Mouse (Mus musculus) forebrain, embryonic 15.5 days (tissue): ENCODE results near the gene Ptk6. TPM values are rescaled to one million over a fixed set of nuclear protein-coding genes. Genes with fewer than 3 reads are reported as not detected.

Source experiments
- ATAC-seq: fragments of 200-750 bp; cut with Nextera tagmentation; replicated peaks from 2 replicates; pipeline ENCODE4 v1.8.0; 2017; ENCODE audit warnings: mild to moderate bottlenecking, moderate TSS enrichment, moderate library complexity
- H3K27ac ChIP-seq: fragments of 300-500 bp; sonication (generic); replicated peaks from 2 replicates; pipeline ENCODE4 v1.5.1; 2015; ENCODE audit warnings: mild to moderate bottlenecking, inconsistent platforms
- H3K27me3 ChIP-seq: fragments of 300-500 bp; sonication (generic); 2 replicates; pipeline ENCODE4 v1.6.1; 2015; ENCODE audit warnings: inconsistent platforms
- H3K36me3 ChIP-seq: fragments of 300-500 bp; sonication (generic); 2 replicates; pipeline ENCODE4 v1.6.1; 2015; ENCODE audit warnings: mild to moderate bottlenecking, inconsistent platforms
- H3K4me1 ChIP-seq: fragments of 300-500 bp; sonication (generic); 2 replicates; pipeline ENCODE4 v1.6.1; 2015; ENCODE audit warnings: inconsistent platforms
- H3K4me2 ChIP-seq: fragments of 300-500 bp; sonication (generic); replicated peaks from 2 replicates; pipeline ENCODE4 v1.6.1; 2015; ENCODE audit warnings: mild to moderate bottlenecking, inconsistent platforms
- H3K4me3 ChIP-seq: fragments of 300-500 bp; sonication (generic); 2 replicates; pipeline ENCODE4 v1.5.1; 2015; ENCODE audit warnings: mild to moderate bottlenecking, inconsistent platforms
- H3K9ac ChIP-seq: fragments of 300-500 bp; sonication (generic); replicated peaks from 2 replicates; pipeline ENCODE4 v1.6.1; 2015; ENCODE audit warnings: mild to moderate bottlenecking, inconsistent platforms
- H3K9me3 ChIP-seq: fragments of 300-500 bp; sonication (generic); 2 replicates; pipeline ENCODE4 v1.6.1; 2016; ENCODE audit warnings: inconsistent platforms
- WGBS: fragments of 180-500 bp; shearing (Covaris S2); methylation state at CpG from one replicate; pipeline ENCODE4 v1.1.7; 2015; ENCODE audit warnings: mixed read lengths; 5-methylcytosine and 5-hydroxymethylcytosine counted together
- polyA plus RNA-seq: library from polyadenylated mRNA; unstranded; fragments of >200 nt; fragmentation: Nextera tagmentation; extraction: Ambion mirVana; gene quantifications from 2 replicates; pipeline ENCODE4 v1.2.1, GENCODE M21; 2015

The Ptk6 gene
- polyA plus RNA-seq, 1 experiment from 2014 or later, result not detected

DNA sequence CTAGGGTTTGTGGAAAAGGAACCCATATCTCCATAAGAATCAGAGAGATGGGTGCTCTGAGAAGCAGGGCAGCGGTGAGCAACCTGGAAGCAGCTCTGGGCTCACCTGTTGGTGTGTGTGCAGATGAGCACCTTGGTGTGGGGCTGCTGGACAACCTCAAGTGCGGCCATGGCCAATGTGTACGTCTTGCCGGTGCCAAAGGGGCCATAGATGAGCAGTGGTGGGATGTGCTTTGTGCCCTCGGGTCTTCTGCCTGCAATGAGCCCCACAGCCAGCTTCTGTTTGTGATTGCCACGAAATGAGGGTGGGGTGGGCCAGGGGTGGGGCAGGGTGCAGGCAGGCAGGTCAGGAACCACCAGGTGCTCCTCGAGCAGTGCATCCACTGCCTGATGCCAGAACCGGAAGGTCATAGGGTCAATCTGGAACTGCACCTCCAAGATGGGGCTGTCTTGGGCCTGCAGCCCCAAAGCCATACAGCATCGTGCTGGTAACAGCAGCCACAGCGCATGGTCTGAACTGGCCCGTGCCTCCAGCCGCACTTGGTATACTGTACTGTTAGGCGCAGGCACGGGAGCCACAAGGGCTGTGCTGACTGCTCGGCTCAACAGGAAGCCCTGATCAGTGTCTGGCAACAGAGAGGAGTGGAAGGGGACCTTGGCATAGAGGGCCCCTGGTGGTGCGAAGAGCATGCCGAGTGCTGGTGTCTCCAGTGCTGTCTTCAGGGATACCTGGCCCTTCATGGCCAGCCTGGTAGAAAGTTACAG, 34.8 kb upstream of the Ptk6 start:
- Histone ChIP-seq H3K4me2 (no peak overlapping the region), H3K27me3 (no peaks in the 10 kb centered on the region), H3K9me3 (no peaks in the 10 kb centered on the region), H3K4me1 (0 out of 2 replicates have a peak, but pooled peaks cover 2% of the 10 kb centered on the region), H3K9ac (no peak overlapping the region), H3K4me3 (no peak overlapping the region), H3K36me3 (no peaks in the 10 kb centered on the region), H3K27ac (no peak overlapping the region)
- 91% methylated on average over 17 of the region's 17 CpGs for WGBS
- no peak for ATAC-seq

DNA sequence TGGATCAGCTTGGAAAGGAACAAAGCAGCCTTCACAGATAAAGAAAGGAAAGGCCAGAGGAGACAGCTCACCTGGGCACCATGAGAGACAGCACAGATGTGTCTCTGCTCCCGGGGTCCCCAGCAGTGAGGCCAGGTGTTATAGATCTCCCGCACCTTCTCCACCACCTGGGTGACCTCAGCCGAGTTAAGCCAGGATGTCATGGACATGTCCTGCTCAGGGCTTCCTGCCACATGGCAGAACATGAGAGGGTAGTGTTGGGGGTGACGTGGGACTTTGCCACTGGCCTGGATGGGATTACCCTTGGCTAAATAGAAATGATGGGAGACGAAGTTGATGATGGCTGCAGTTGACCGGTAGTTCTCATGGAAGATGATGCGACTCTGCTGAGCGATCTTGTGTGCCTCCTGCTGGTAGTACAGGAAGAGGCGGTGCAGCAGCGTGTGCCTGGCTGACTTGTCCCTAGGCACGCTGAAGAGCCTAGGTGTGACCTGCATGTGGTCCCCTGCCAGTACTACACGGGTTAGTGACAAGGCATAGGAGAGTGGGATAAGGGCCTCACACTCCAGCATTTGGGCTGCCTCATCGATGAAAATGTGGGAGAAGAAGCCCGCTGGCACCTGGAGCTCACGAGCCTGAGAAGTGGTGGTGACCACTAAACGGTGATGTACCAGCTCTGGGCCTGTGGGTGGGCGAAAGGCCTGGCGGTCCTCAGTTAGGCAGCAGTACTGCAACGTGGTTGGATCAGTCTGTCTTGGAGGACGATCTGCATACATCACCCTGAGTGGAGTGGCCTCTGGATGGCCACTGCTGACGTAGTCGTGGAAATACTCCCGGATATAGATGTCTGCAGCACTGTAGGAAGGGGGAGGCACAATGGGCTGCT, 33.3 kb upstream of the Ptk6 start:
- no peak for ATAC-seq

DNA sequence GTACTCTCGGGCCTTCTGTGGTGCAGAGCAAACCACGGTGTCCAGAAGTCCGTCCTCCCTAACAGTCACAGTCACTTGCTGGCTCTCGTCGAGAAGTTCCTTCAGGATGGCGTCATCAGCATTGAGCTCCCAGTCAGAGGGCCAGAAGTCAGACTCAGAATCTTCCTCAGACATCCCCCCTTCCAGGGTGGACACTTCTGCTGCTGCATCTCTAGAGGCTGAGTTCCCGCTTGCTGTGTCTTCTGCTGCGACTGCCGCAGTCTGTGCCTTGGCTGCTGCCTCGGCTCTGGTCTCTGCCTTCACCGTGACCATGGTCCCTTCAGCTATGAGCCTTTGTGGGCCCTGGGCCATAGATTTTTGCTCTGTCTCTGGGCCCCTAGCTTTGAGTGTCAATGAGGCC, 32.1 kb upstream of the Ptk6 start:
- Histone ChIP-seq H3K9me3 (no peaks in the 10 kb centered on the region), H3K36me3 (no peaks in the 10 kb centered on the region), H3K4me2 (no peak overlapping the region), H3K27me3 (no peaks in the 10 kb centered on the region), H3K9ac (no peak overlapping the region), H3K27ac (no peak overlapping the region), H3K4me3 (no peak overlapping the region), H3K4me1 (no peaks in the 10 kb centered on the region)
- no peak for ATAC-seq
- WGBS, result 91% methylated on average over 11 of the region's 11 CpGs

More for the DNA sequence above, 33.3 kb upstream of the Ptk6 start:
- no peaks in the 10 kb centered on the region for H3K36me3 ChIP-seq
- no peaks in the 10 kb centered on the region for H3K9me3 ChIP-seq
- no peak overlapping the region for H3K9ac ChIP-seq
- no peaks in the 10 kb centered on the region for H3K4me1 ChIP-seq
- H3K27me3 ChIP-seq, result no peaks in the 10 kb centered on the region
- H3K27ac ChIP-seq, result no peak overlapping the region
- WGBS, result 88% methylated on average over 23 of the region's 23 CpGs
- no peak overlapping the region for H3K4me3 ChIP-seq
- H3K4me2 ChIP-seq, result no peak overlapping the region

DNA sequence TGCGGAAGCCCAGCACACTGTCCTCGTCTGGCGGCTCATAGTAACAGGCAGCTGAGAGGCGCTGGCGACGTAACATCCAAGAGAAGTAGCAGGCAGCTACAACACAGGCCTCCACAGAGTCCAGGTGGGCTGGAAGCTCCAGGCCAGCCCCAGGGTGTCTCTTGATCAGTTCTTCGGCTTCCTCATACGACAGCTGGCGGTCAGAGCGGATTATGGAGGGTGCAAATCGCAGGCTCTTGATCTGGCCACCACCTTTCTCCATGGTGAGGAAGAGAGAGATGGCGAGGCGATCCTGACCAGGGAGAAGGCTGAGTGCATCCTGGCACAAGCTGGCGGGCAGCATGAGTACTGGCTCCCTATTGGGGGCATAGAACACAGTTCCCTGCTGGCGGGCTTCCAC, 30.9 kb upstream of the Ptk6 start:
- Histone ChIP-seq H3K27ac (no peak overlapping the region), H3K27me3 (no peaks in the 10 kb centered on the region), H3K4me1 (no peaks in the 10 kb centered on the region), H3K9me3 (no peaks in the 10 kb centered on the region), H3K36me3 (no peaks in the 10 kb centered on the region), H3K4me2 (no peak overlapping the region), H3K4me3 (no peak overlapping the region), H3K9ac (no peak overlapping the region)
- WGBS, result 90% methylated on average over 15 of the region's 15 CpGs
- ATAC-seq, result no peak

DNA sequence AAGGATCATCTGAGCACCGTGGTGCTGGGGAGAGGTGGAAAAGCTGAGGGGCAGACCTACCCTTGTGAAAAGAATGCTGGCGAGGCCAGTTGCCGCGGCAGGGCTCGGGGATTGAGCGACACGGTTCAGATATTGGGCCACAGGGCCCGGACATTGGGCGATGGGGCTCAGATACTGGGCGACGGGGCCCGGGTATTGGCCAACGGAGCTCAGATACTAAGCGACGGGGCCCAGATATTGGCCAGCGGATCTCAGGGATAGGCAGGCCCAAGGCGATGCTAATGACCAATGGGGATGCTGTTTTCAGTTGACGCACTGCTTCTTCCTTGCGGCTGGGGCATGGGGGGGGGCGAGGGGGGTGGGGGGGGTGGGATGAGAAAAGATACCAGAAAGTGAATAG, 28.6 kb upstream of the Ptk6 start:
- Histone ChIP-seq H3K36me3 (no peaks in the 10 kb centered on the region), H3K9me3 (no peaks in the 10 kb centered on the region), H3K4me3 (no peak overlapping the region), H3K27me3 (no peaks in the 10 kb centered on the region), H3K27ac (no peak overlapping the region), H3K9ac (no peak overlapping the region), H3K4me1 (no peaks in the 10 kb centered on the region), H3K4me2 (no peak overlapping the region)
- WGBS, result 76% methylated on average over 20 of the region's 20 CpGs
- 0 out of 2 replicates have a peak, but pooled peaks have one; percentile 38 for ATAC-seq

DNA sequence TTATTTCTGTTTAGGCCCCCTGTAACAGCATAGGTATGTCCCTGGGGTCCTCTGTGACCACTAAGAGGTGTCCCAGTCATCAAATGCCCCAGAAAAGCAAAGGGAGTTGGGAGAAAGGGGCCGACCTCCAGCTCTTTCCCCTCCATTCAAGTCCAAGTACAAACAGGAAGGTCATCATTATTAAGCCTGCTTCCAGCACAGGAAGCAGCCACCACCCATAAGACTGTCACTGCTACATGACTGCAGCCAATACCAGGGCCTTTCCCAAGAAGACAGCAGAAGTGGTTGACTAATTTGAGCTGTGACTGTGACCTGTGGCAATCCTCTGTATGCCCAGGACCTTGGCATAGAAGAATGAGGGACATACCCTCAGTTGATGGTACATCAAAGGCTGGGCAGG, 25.7 kb upstream of the Ptk6 start:
- ATAC-seq, result no peak
- Histone ChIP-seq H3K4me3 (no peak overlapping the region), H3K4me2 (no peak overlapping the region), H3K4me1 (no peaks in the 10 kb centered on the region), H3K27ac (no peak overlapping the region), H3K9me3 (no peaks in the 10 kb centered on the region), H3K9ac (no peak overlapping the region), H3K27me3 (no peaks in the 10 kb centered on the region), H3K36me3 (no peaks in the 10 kb centered on the region)
- 83% methylated on average over 1 of the region's 1 CpGs for WGBS

DNA sequence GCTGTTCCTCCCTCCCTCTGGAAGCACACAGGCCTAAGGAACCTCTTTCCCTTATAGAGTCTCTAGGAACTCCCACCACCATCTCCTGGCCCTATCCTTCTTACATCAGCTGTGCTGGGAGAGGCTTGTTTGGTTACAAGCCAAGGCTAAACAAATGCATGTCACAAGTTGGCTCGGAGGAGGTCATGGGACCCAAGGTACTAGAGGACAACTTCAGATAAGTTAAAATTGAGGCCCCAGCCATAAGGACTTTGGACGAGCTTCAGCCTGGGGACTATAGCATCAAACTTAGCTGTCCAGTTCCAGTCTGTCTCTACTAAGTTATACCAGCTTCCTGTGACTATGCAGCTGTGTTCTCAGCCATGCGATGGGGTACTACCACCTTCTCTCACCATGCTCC, 24.5 kb upstream of the Ptk6 start:
- Histone ChIP-seq H3K27me3 (no peaks in the 10 kb centered on the region), H3K27ac (no peak overlapping the region), H3K4me2 (no peak overlapping the region), H3K4me3 (no peak overlapping the region), H3K9me3 (no peaks in the 10 kb centered on the region), H3K9ac (no peak overlapping the region), H3K36me3 (no peaks in the 10 kb centered on the region), H3K4me1 (no peaks in the 10 kb centered on the region)
- no peak for ATAC-seq
- 82% methylated on average over 3 of the region's 3 CpGs for WGBS

DNA sequence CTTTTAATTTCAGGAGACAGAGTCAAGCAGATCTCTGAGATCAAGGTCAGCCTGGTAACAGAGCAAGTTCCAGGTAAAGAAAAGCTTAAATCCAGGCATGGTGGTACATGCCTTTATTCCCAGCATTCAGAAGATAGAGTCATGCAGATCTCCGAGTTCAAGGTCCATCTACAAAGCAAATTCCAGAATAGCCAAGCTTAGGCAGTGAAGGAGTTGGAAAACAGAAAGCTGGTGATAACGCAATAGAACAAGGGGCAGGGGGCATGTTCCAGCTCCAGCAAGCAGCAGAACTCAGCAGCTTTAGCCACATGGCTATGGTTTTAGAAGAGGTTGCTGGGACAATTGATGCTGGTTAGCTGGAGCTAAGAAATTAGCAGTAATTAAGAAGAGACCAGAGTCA, 22.4 kb upstream of the Ptk6 start:
- peaks cover 2% of the 10 kb centered on the region for H3K4me1 ChIP-seq
- H3K4me2 ChIP-seq, result no peak overlapping the region
- 90% methylated on average over 2 of the region's 2 CpGs for WGBS
- H3K27me3 ChIP-seq, result no peaks in the 10 kb centered on the region
- ATAC-seq, result no peak
- no peaks in the 10 kb centered on the region for H3K36me3 ChIP-seq
- H3K4me3 ChIP-seq, result no peak overlapping the region
- H3K27ac ChIP-seq, result no peak overlapping the region
- H3K9ac ChIP-seq, result no peak overlapping the region
- H3K9me3 ChIP-seq, result no peaks in the 10 kb centered on the region

DNA sequence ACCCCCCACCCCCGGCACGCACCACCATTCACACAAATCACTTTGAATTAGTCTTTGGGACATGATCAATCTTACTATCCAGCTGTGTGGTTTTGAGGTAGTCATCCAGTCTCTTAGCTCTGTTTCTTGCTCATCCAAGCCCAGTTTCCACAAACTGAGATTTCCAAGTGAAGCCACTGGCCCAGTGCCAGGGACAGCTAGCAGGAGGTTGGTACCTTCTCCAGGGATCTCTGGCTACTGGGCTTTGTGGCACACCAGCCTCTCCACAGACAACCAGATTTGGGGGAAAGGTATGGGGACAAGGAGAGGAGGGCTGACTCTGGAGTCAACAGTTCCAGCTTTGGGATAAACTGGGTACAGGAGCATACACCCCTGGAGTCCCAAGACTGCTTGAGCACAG, 17.8 kb upstream of the Ptk6 start:
- Histone ChIP-seq H3K4me3 (no peak overlapping the region), H3K36me3 (no peaks in the 10 kb centered on the region), H3K4me2 (peak overlapping the region; percentile 48; the same call in 1 of the 2 replicates), H3K27me3 (no peaks in the 10 kb centered on the region), H3K4me1 (peaks cover 10% of the 10 kb centered on the region), H3K9me3 (no peaks in the 10 kb centered on the region), H3K9ac (no peak overlapping the region), H3K27ac (no peak overlapping the region)
- ATAC-seq, result no peak
- 46% methylated on average over 2 of the region's 2 CpGs for WGBS

DNA sequence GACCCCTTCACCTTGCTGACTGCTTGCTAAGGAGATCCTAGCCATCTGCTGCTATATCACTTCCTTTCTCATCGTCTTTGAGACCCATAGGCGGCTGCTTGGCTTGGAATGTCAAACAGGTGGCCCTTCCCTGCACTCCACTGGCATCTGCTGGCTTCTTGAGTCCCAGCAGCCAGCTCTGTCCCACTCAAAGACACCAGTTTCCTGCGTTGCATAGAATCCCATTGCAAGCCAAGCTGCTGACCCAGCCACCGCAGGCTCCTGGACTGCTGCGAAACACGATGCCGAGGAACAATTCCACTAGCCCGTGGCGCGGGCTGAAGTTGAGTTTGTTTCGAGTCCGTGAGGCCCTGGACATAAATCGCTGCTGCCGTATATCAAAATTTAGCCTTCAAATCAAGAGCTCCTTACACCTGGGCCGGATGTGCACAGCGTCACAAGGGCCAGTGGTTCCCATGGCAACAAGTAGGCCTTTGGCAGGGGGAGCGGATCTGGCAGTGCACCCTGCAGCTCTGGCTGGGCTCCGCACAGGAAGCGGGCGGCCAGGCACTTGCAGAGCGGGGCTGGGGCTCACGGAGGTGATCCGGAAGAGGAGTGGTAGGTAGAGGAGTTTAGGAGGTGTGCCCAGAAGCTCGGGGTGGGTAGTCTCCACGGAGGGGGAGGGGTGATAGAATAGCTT, 17.1 kb upstream of the Ptk6 start, which contains the start of gene Fndc11:
Fndc11 (plus strand) TSS at position 476 of the 679 bp plus-strand sequence.
- Histone ChIP-seq H3K4me2 (peak within 1 kb of the TSS; percentile 48), H3K9ac (no peak within 1 kb of the TSS; the same call in 1 of the 2 replicates), H3K27me3 (peaks cover 4% of the 10 kb centered on the region; the same call in 1 of the 2 replicates), H3K4me1 (peaks cover 10% of the 10 kb centered on the region), H3K4me3 (peak within 1 kb of the TSS; percentile 27), H3K9me3 (no peaks in the 10 kb centered on the region), H3K36me3 (no peaks in the 10 kb centered on the region), H3K27ac (peak within 1 kb of the TSS; percentile 43; the same call in 1 of the 2 replicates)
- 4% methylated on average over 25 of the region's 25 CpGs for WGBS
- ATAC-seq, result peak; percentile 70

DNA sequence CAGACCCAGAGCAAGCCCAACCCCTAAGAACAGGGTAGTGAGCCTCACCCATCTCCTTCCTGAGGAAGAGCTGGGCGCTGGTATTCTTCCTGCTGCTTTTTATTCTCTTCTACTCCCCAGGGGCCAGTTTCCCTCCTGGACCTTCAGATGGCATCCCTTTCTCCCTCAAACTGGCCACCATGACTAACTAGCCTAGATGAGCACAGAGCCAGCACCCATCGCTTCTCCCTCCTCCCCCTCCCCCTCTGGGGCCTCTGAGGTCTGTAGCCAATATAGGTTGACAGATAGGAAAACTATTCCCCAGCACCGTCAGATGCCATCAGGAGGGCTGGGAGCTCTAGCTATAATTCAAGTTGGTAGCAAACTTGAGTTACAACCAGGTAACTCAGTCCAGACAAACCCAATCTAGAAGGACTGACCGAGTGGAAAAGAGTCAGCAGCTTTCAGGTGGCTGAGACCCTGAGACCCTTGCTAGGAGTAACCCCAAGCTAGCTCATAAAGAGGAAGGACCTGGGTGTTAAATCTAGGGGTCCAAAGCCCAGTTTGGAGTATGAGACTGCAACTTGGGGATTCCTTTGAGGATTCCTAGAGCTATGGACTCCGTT, 16.4 kb upstream of the Ptk6 start:
- 68% methylated on average over 5 of the region's 5 CpGs for WGBS
- Histone ChIP-seq H3K27me3 (peaks cover 10% of the 10 kb centered on the region; the same call in 1 of the 2 replicates), H3K9me3 (no peaks in the 10 kb centered on the region), H3K36me3 (no peaks in the 10 kb centered on the region), H3K4me1 (peaks cover 10% of the 10 kb centered on the region), H3K4me3 (no peak overlapping the region), H3K9ac (no peak overlapping the region), H3K27ac (no peak overlapping the region), H3K4me2 (no peak overlapping the region)
- ATAC-seq, result no peak
